Mouse (Mus musculus) kidney, adult 8-10 months (tissue): ENCODE data around the gene Sdcbp2.

Experiments used
- DNase-seq, 2 experiments: peaks; one replicate each; pipeline ENCODE4 v3.0.0; 2022

The Sdcbp2 gene

GRCm38 (mm10) chr2:151632982-151633381 lies 60.6 kb downstream of the Sdcbp2 start:
- DNase-seq = no peak

- DNase-seq = no peak
Measured at GRCm38 (mm10) chr2:151634903-151635302, 62.5 kb downstream of the Sdcbp2 start.

- no peak for DNase-seq
Measured at GRCm38 (mm10) chr2:151635362-151636014, 63.1 kb downstream of the Sdcbp2 start.

- no peak for DNase-seq
Measured at GRCm38 (mm10) chr2:151636015-151636402, 63.6 kb downstream of the Sdcbp2 start.
